Mouse (Mus musculus) lung, postnatal 4 days (tissue): Measurements from ENCODE around the gene Hcn1.
A peak's percentile ranks its signal among the peaks of the same experiment; 100 is the strongest.

Experiments used
- DNase-seq, 2 experiments: peaks; one replicate each; pipeline ENCODE4 v3.0.0; 2021

Gene Hcn1

GRCm38 (mm10) chr13:118028662-118029061 lies 426.5 kb downstream of the Hcn1 start:
- DNase-seq, result no peak

DNA sequence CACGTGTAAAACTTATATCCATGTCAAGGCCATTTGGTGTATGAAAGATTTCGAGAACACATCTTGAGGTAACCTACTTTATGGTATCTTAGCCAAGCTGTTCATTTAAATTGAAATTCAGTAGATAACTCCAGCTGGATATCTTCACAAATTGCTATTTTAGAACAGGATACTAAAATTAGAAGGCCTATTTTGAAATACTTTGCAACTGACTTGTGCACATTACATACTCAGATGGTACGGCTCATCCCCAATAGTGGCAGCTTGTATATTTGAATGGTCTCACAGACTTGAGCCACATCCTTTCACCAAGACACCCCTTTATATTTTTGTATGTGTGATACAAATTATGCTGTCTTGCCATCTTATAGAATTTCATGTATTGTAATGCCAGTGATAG lies 427.5 kb downstream of the Hcn1 start:
- no peak for DNase-seq

DNA sequence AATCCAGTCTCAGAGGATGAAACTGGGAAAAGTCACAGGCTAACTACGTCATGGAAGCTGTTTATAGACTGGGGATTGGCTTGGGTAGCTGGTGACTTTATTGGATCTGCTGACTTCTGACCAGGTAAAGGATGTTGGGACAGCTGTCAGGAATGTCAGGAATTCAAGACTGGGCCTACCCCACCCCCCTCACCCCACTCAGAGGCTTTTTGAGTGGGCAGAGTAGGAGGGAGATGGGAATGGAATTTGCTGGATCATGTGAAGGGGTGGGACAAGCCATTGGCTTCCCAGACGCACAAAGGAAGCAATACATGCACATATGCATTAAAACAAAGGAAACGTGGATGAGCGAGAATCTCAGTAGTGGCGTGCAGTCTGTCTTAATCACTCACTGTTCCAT lies 433.5 kb downstream of the Hcn1 start:
- peak; percentile 11 to 49 for DNase-seq
